Mouse (Mus musculus) heart, adult 2 months (tissue): ENCODE results near the gene Cfdp1. TPM values are rescaled to one million over a fixed set of nuclear protein-coding genes. Genes with fewer than 3 reads are reported as not detected.

Source experiments
- DNase-seq, 2 experiments: peaks; one replicate each; pipeline ENCODE4 v3.0.0; 2021
- H3K27ac ChIP-seq: fragments of 200-600 bp; 2 replicates; pipeline ENCODE4 v1.8.1; 2022
- H3K27me3 ChIP-seq: fragments of 200-500 bp; 2 replicates; pipeline ENCODE4 v1.6.1; 2012; ENCODE audit warnings: mild to moderate bottlenecking, low read length, inconsistent platforms, mixed read lengths; ENCODE audit not compliant: control insufficient read depth, insufficient read depth
- H3K36me3 ChIP-seq: fragments of 200-500 bp; 2 replicates; pipeline ENCODE4 v1.6.1; 2012; ENCODE audit warnings: low read length, inconsistent platforms; ENCODE audit not compliant: control insufficient read depth, insufficient read depth
- H3K4me1 ChIP-seq: fragments of 200-500 bp; 2 replicates; pipeline ENCODE4 v1.6.1; 2011; ENCODE audit warnings: low read length; ENCODE audit not compliant: control insufficient read depth, insufficient read depth
- H3K4me3 ChIP-seq: fragments of 200-600 bp; 2 replicates; pipeline ENCODE4 v1.8.1; 2022
- H3K79me2 ChIP-seq: fragments of 200-500 bp; replicated peaks from 2 replicates; pipeline ENCODE4 v1.6.1; 2012; ENCODE audit warnings: mild to moderate bottlenecking, inconsistent platforms, low read length, moderate library complexity, mixed read lengths; ENCODE audit not compliant: control insufficient read depth, insufficient read depth
- H3K9ac ChIP-seq: fragments of 200-500 bp; 2 replicates; pipeline ENCODE4 v1.6.1; 2012; ENCODE audit warnings: low read depth, mild to moderate bottlenecking, control low read depth, inconsistent platforms, low read length, mixed read lengths
- CTCF ChIP-seq: fragments of 200-600 bp; IDR thresholded peaks from 2 replicates; pipeline ENCODE4 v1.8.1; 2022; ENCODE audit warnings: antibody characterized with exemption, mild to moderate bottlenecking, moderate library complexity
- EP300 ChIP-seq: fragments of 200-500 bp; IDR thresholded peaks from 2 replicates; pipeline ENCODE4 v1.6.1; 2011; ENCODE audit warnings: low read depth, low read length, control low read depth; ENCODE audit not compliant: insufficient read depth
- POLR2A ChIP-seq: fragments of 200-500 bp; IDR thresholded peaks from 2 replicates; pipeline ENCODE4 v1.6.1; 2011; ENCODE audit warnings: mild to moderate bottlenecking, low read depth, low read length, control low read depth; ENCODE audit not compliant: insufficient read depth
- WGBS: fragments of 180-500 bp; shearing (Covaris S2); methylation state at CpG from one replicate; pipeline ENCODE4 v1.1.7; 2018; 5-methylcytosine and 5-hydroxymethylcytosine counted together
- intact Hi-C: fragments of 180-260 bp; cut with DNase I; formaldehyde crosslinking; loops from one replicate; pipeline ENCODE4 v1.15.1; 2025
- polyA plus RNA-seq: library from polyadenylated mRNA; depleted of rRNA; stranded (reverse); fragments of >200 nt; gene quantifications from 2 replicates; pipeline ENCODE4 v1.2.3, GENCODE M21; 2012
- total RNA-seq, 2 experiments: library from RNA; stranded (reverse); gene quantifications; 2 replicates each; pipeline ENCODE4 v1.2.3; 2021

The Cfdp1 gene
- total and polyA plus RNA-seq, 3 experiments = 5.6 to 34.4 (median 32.7) TPM

GRCm38 (mm10) chr8:111815078-111815477 is 39.0 kb downstream of the Cfdp1 start:
- no peaks in the 10 kb centered on the region for H3K79me2 ChIP-seq
- TF ChIP-seq EP300 (no peak), POLR2A (no peak), CTCF (no peak)

GRCm38 (mm10) chr8:111813818-111814217 is 40.3 kb downstream of the Cfdp1 start:
- intact Hi-C loops = loop anchor here (2.0 kb wide), 1 partner anchor 101 kb away; no protein-coding TSS in a partner anchor
- DNase-seq = no peak
- H3K9ac ChIP-seq = no peak overlapping the region
- H3K4me3 ChIP-seq = no peak overlapping the region
- no peak overlapping the region for H3K27ac ChIP-seq
- no peak for TF ChIP-seq CTCF
- TF ChIP-seq EP300 = no peak
- TF ChIP-seq POLR2A = no peak
- peaks cover 12% of the 10 kb centered on the region for H3K36me3 ChIP-seq
- H3K27me3 ChIP-seq = no peaks in the 10 kb centered on the region
- WGBS = 96% methylated on average over 9 of the region's 9 CpGs
- 0 out of 2 replicates have a peak, but pooled peaks cover 1% of the 10 kb centered on the region for H3K79me2 ChIP-seq
- peaks cover 4% of the 10 kb centered on the region; the same call in 1 of the 2 replicates for H3K4me1 ChIP-seq

More at GRCm38 (mm10) chr8:111815078-111815477, 39.0 kb downstream of the Cfdp1 start:
- H3K4me3 ChIP-seq = no peak overlapping the region
- no peak for DNase-seq
- intact Hi-C loops = no loop called here
- no peak overlapping the region for H3K9ac ChIP-seq
- H3K27me3 ChIP-seq = no peaks in the 10 kb centered on the region
- 97% methylated on average over 4 of the region's 4 CpGs for WGBS
- peaks cover 17% of the 10 kb centered on the region for H3K36me3 ChIP-seq
- no peak overlapping the region for H3K27ac ChIP-seq
- peaks cover 6% of the 10 kb centered on the region for H3K4me1 ChIP-seq

- no peaks in the 10 kb centered on the region for H3K27me3 ChIP-seq
- intact Hi-C loops = loop anchor here (2.0 kb wide), 1 partner anchor 100 kb away; no protein-coding TSS in a partner anchor
- H3K4me1 ChIP-seq = peaks cover 1% of the 10 kb centered on the region; the same call in 1 of the 2 replicates
- H3K36me3 ChIP-seq = peaks cover 6% of the 10 kb centered on the region
- peak; percentile 69 for TF ChIP-seq CTCF
- TF ChIP-seq POLR2A = no peak
- TF ChIP-seq EP300 = no peak
- H3K9ac ChIP-seq = no peak overlapping the region
- 51% methylated on average over 1 of the region's 1 CpGs for WGBS
- DNase-seq = no peak
- 0 out of 2 replicates have a peak, but pooled peaks cover 1% of the 10 kb centered on the region for H3K79me2 ChIP-seq
- H3K27ac ChIP-seq = no peak overlapping the region
- no peak overlapping the region for H3K4me3 ChIP-seq
Observed at GRCm38 (mm10) chr8:111812835-111813234, 41.3 kb downstream of the Cfdp1 start.

- WGBS = 92% methylated on average over 2 of the region's 2 CpGs
- no peak for TF ChIP-seq EP300
- TF ChIP-seq POLR2A = no peak
- no peak for TF ChIP-seq CTCF
- DNase-seq = no peak
- intact Hi-C loops = no loop called here
- Histone ChIP-seq H3K27ac (no peak overlapping the region), H3K79me2 (0 out of 2 replicates have a peak, but pooled peaks cover 1% of the 10 kb centered on the region), H3K4me3 (no peak overlapping the region), H3K27me3 (no peaks in the 10 kb centered on the region), H3K4me1 (peaks cover 1% of the 10 kb centered on the region; the same call in 1 of the 2 replicates), H3K36me3 (peaks cover 6% of the 10 kb centered on the region), H3K9ac (no peak overlapping the region)
Observed at GRCm38 (mm10) chr8:111810656-111811336, 43.3 kb downstream of the Cfdp1 start.

- H3K27ac ChIP-seq = no peak overlapping the region; the same call in 1 of the 2 replicates
- WGBS = 27% methylated on average over 3 of the region's 3 CpGs
- intact Hi-C loops = no loop called here
Observed at GRCm38 (mm10) chr8:111808891-111809622, 45.0 kb downstream of the Cfdp1 start.

More at GRCm38 (mm10) chr8:111808891-111809622, 45.0 kb downstream of the Cfdp1 start:
- H3K79me2 ChIP-seq = 0 out of 2 replicates have a peak, but pooled peaks cover 1% of the 10 kb centered on the region
- H3K4me1 ChIP-seq = peaks cover 1% of the 10 kb centered on the region; the same call in 1 of the 2 replicates
- no peaks in the 10 kb centered on the region for H3K27me3 ChIP-seq
- no peak overlapping the region for H3K9ac ChIP-seq
- DNase-seq = no peak
- no peak overlapping the region for H3K4me3 ChIP-seq
- peaks cover 6% of the 10 kb centered on the region for H3K36me3 ChIP-seq
- no peak for TF ChIP-seq CTCF
- TF ChIP-seq POLR2A = no peak
- TF ChIP-seq EP300 = no peak
